In the genomic region with DNA sequence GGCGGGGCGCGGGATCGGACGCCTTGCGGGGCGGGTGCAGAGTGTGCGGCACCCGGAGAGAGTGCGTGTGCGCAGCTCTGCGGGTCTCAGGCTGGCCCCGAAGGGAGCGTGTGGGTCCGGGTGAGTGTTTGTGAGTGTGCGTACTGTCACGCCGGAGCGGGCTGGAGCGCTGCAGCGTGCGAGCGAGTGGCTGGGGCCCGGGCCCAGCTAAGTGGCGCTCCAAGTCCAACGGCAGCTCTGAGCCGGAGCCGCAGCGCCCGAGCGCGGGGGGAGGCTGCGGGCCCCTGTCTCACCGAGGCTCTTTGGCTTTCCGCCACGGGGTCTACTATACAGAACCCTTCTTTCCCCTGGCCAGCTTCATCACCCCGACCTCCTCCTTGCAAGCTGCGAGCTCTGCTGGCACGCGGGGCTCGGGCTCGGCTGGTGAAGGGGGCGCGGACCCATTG, we compare ENCODE assay signal across 9 mouse cellular contexts. TPM values are rescaled to one million over a fixed set of nuclear protein-coding genes. Genes with fewer than 3 reads are reported as not detected.
DNase-seq lines count a peak whose midpoint lies in the region; ATAC-seq and TF ChIP-seq lines count a peak whose summit lies in the region.
"Had no signal": no experiment of that assay in that cellular context is flagged by ENCODE, and none has a peak within 500 bp of the region (broad histone marks: within the 10 kb centered on the region; RNA-seq: fewer than 3 reads in every experiment).

No protein-coding gene starts in this region.

- H3K4me1 ChIP-seq in heart, embryonic 12.5 days (replicated peaks), result peaks cover 13% of the 10 kb centered on the region
- peaks cover 18% of the 10 kb centered on the region for H3K4me1 ChIP-seq in E14TG2a.4 (replicated peaks; ENCODE audit: low read depth, low read length)
- peaks cover 54% of the 10 kb centered on the region for H3K4me1 ChIP-seq in cerebellum, adult 2 months (ENCODE audit: control insufficient read depth, insufficient read depth, low read length)
- peaks cover 14% of the 10 kb centered on the region for H3K4me1 ChIP-seq in heart, embryonic 16.5 days (ENCODE audit: control insufficient read depth, insufficient read depth, low read length)
- H3K4me1 ChIP-seq in limb, embryonic 14.5 days (ENCODE audit: control insufficient read depth, insufficient read depth, low read length), result peaks cover 12% of the 10 kb centered on the region
- H3K4me1 ChIP-seq in neural tube, embryonic 15.5 days, result peaks cover 43% of the 10 kb centered on the region

- H3K4me3 ChIP-seq in heart, embryonic 12.5 days, result peak overlapping the region; percentile 58
- peak overlapping the region; percentile 91 for H3K4me3 ChIP-seq in E14TG2a.4 (replicated peaks; ENCODE audit: low read length)
- peak overlapping the region; percentile 67 for H3K4me3 ChIP-seq in cerebellum, adult 2 months (replicated peaks; ENCODE audit: insufficient read depth, low read depth, low read length)
- H3K4me3 ChIP-seq in heart, embryonic 16.5 days (ENCODE audit: low read length), result peak overlapping the region; percentile 79
- H3K4me3 ChIP-seq in limb, embryonic 14.5 days (replicated peaks; ENCODE audit: low read length), result peak overlapping the region; percentile 63
- H3K4me3 ChIP-seq in neural tube, embryonic 15.5 days (replicated peaks), result peak overlapping the region; percentile 55

- intact Hi-C loops in heart, postnatal 25 days (cut with DNase I), result no loop called here

- ATAC-seq in heart, embryonic 12.5 days (ENCODE audit: insufficient number of reproducible peaks, low FRiP score), result peak; percentile 56
- peak; percentile 46 for ATAC-seq in heart, embryonic 16.5 days (replicated peaks; ENCODE audit: extremely low read depth, insufficient read depth, low FRiP score)
- ATAC-seq in limb, embryonic 14.5 days (ENCODE audit: low FRiP score, low read depth), result peak; percentile 56
- ATAC-seq in neural tube, embryonic 15.5 days (ENCODE audit: low FRiP score), result peak; percentile 78

- no peak for DNase-seq in heart, postnatal 25 days (ENCODE audit: low spot score)
- peak in 1 of 2 experiments; percentile 72 for DNase-seq in cerebellum, adult 2 months
- DNase-seq in limb, embryonic 14.5 days (ENCODE audit: low spot score), result no peak
- DNase-seq in urinary bladder, adult 18-20 months (ENCODE audit: low spot score in 2 of 2), result no peak

- TF ChIP-seq POLR2A in cerebellum, adult 2 months (IDR thresholded peaks at IDR 0.05; ENCODE audit: borderline replicate concordance, insufficient read depth, low read length), result no peak
- TF ChIP-seq POLR2A in limb, embryonic 14.5 days (IDR thresholded peaks at IDR 0.05; ENCODE audit: borderline replicate concordance, extremely low read depth, insufficient read depth, insufficient read length), result no peak

- H3K36me3 ChIP-seq in heart, embryonic 12.5 days, result no peaks in the 10 kb centered on the region
- H3K36me3 ChIP-seq in E14TG2a.4 (ENCODE audit: insufficient read depth, low read length), result no peaks in the 10 kb centered on the region
- no peaks in the 10 kb centered on the region for H3K36me3 ChIP-seq in heart, embryonic 16.5 days (ENCODE audit: control insufficient read depth, insufficient read depth)
- no peaks in the 10 kb centered on the region for H3K36me3 ChIP-seq in limb, embryonic 14.5 days (ENCODE audit: control insufficient read depth, insufficient read depth, low read length)
- no peaks in the 10 kb centered on the region for H3K36me3 ChIP-seq in neural tube, embryonic 15.5 days
- H3K36me3 ChIP-seq: G1E had no signal

- under 1% methylated on average over 44 of the region's 44 CpGs for WGBS in heart, embryonic 12.5 days
- WGBS in cerebellum, adult 2 months, result under 1% methylated on average over 44 of the region's 44 CpGs
- under 1% methylated on average over 44 of the region's 44 CpGs for WGBS in heart, embryonic 16.5 days
- under 1% methylated on average over 24 of the region's 44 CpGs for WGBS in limb, embryonic 14.5 days
- under 1% methylated on average over 44 of the region's 44 CpGs for WGBS in neural tube, embryonic 15.5 days

- H3K27ac ChIP-seq in heart, embryonic 12.5 days (ENCODE audit: poor library complexity, severe bottlenecking), result no peak overlapping the region
- peak overlapping the region; percentile 97 for H3K27ac ChIP-seq in cerebellum, adult 2 months (ENCODE audit: insufficient read depth, low read length)
- H3K27ac ChIP-seq in heart, embryonic 16.5 days (ENCODE audit: low read length), result no peak overlapping the region
- H3K27ac ChIP-seq in limb, embryonic 14.5 days (replicated peaks; ENCODE audit: low read depth, low read length), result no peak overlapping the region
- peak overlapping the region; percentile 85 for H3K27ac ChIP-seq in neural tube, embryonic 15.5 days (replicated peaks)

- no peak for TF ChIP-seq CTCF in E14TG2a.4 (conservative IDR thresholded peaks at IDR 0.05; ENCODE audit: low read length)
- TF ChIP-seq CTCF in cerebellum, adult 2 months (IDR thresholded peaks at IDR 0.05; ENCODE audit: borderline replicate concordance, insufficient read depth, low read depth, low read length), result no peak

- H3K4me2 ChIP-seq in heart, embryonic 12.5 days, result peak overlapping the region; percentile 93
- H3K4me2 ChIP-seq in heart, embryonic 16.5 days (ENCODE audit: low read depth, low read length), result peak overlapping the region; percentile 99
- H3K4me2 ChIP-seq in limb, embryonic 14.5 days (replicated peaks; ENCODE audit: low read depth, low read length, severe bottlenecking), result peak overlapping the region; percentile 97
- H3K4me2 ChIP-seq in neural tube, embryonic 15.5 days, result peak overlapping the region; percentile 85

- H3K27me3 ChIP-seq in heart, embryonic 12.5 days (replicated peaks), result peaks cover 73% of the 10 kb centered on the region
- H3K27me3 ChIP-seq in E14TG2a.4 (ENCODE audit: insufficient read depth, low read length), result peaks cover 82% of the 10 kb centered on the region
- H3K27me3 ChIP-seq in cerebellum, adult 2 months (ENCODE audit: control insufficient read depth, insufficient read depth, low read length), result no peaks in the 10 kb centered on the region
- peaks cover 37% of the 10 kb centered on the region for H3K27me3 ChIP-seq in heart, embryonic 16.5 days (ENCODE audit: control insufficient read depth, insufficient read depth, low read length)
- H3K27me3 ChIP-seq in limb, embryonic 14.5 days (ENCODE audit: control insufficient read depth, insufficient read depth, low read length), result peaks cover 36% of the 10 kb centered on the region
- peaks cover 17% of the 10 kb centered on the region; the same call in 1 of the 2 replicates for H3K27me3 ChIP-seq in neural tube, embryonic 15.5 days (replicated peaks)

- peak overlapping the region; percentile 70 for H3K9ac ChIP-seq in heart, embryonic 12.5 days
- H3K9ac ChIP-seq in heart, embryonic 16.5 days (ENCODE audit: low read length), result peak overlapping the region; percentile 80
- peak overlapping the region; percentile 66 for H3K9ac ChIP-seq in limb, embryonic 14.5 days (ENCODE audit: low read depth, low read length, severe bottlenecking)
- H3K9ac ChIP-seq in neural tube, embryonic 15.5 days (replicated peaks), result peak overlapping the region; percentile 60

- H3K9me3 ChIP-seq in heart, embryonic 12.5 days (replicated peaks), result no peaks in the 10 kb centered on the region
- H3K9me3 ChIP-seq in E14TG2a.4 (ENCODE audit: low read length), result peaks cover 12% of the 10 kb centered on the region
- H3K9me3 ChIP-seq in heart, embryonic 16.5 days (replicated peaks; ENCODE audit: control insufficient read depth, low read length), result no peaks in the 10 kb centered on the region
- H3K9me3 ChIP-seq in limb, embryonic 14.5 days (ENCODE audit: control insufficient read depth, low read length), result no peaks in the 10 kb centered on the region
- H3K9me3 ChIP-seq in neural tube, embryonic 15.5 days (replicated peaks), result no peaks in the 10 kb centered on the region

RNA-seq across cellular contexts. Expression of a gene that starts 0.5 kb away (rescaled TPM):
- polyA plus RNA-seq in heart, embryonic 12.5 days (2016; fragmentation: Nextera tagmentation; extraction: Ambion mirVana), result 0.14 and 0.18 TPM in 2 replicates
- 10 to 100 TPM; 18.8 to 28.5 TPM for total RNA-seq in heart, postnatal 25 days (2021)
- polyA plus RNA-seq in cerebellum, adult 2 months (2012; rRNA removed), result 177 and 189 TPM in 2 replicates
- 0.60 and 1.4 TPM in 2 replicates for polyA plus RNA-seq in heart, embryonic 16.5 days (2015; fragmentation: Nextera tagmentation; extraction: Ambion mirVana)
- 7.4 and 9.4 TPM in 2 replicates for polyA plus RNA-seq in limb, embryonic 14.5 days (2012; rRNA removed)
- 0.57 and 1.1 TPM in 2 replicates for polyA plus RNA-seq in limb, embryonic 14.5 days (2014; fragmentation: Nextera tagmentation; extraction: Ambion mirVana)
- polyA plus RNA-seq in neural tube, embryonic 15.5 days (2015; fragmentation: Nextera tagmentation; extraction: Ambion mirVana), result 2.0 and 2.9 TPM in 2 replicates
- total RNA-seq: G1E had no signal

RNA-seq across cellular contexts. Expression of a gene that starts 29.6 kb away (rescaled TPM):
- 103 and 104 TPM in 2 replicates for polyA plus RNA-seq in heart, embryonic 12.5 days (2016; fragmentation: Nextera tagmentation; extraction: Ambion mirVana)
- total RNA-seq in heart, postnatal 25 days (2021), result 10 to 100 TPM; 70.8 to 80.1 TPM
- 133 and 140 TPM in 2 replicates for polyA plus RNA-seq in cerebellum, adult 2 months (2012; rRNA removed)
- polyA plus RNA-seq in heart, embryonic 16.5 days (2015; fragmentation: Nextera tagmentation; extraction: Ambion mirVana), result 110 and 113 TPM in 2 replicates
- 76.7 and 112 TPM in 2 replicates for polyA plus RNA-seq in limb, embryonic 14.5 days (2012; rRNA removed)
- 99.0 and 114 TPM in 2 replicates for polyA plus RNA-seq in limb, embryonic 14.5 days (2014; fragmentation: Nextera tagmentation; extraction: Ambion mirVana)
- 158 and 175 TPM in 2 replicates for polyA plus RNA-seq in neural tube, embryonic 15.5 days (2015; fragmentation: Nextera tagmentation; extraction: Ambion mirVana)

Comparison
In these comparisons a context has a peak if more than half of its experiments do, and no peak if none do; other contexts are left out.
1. H3K27ac ChIP-seq: peak in cerebellum, adult 2 months (single experiment) and neural tube, embryonic 15.5 days (single experiment); none in heart, embryonic 12.5 days (single experiment), heart, embryonic 16.5 days (single experiment) and limb, embryonic 14.5 days (single experiment).
2. RNA of a gene that starts 0.5 kb away (polyA plus RNA-seq): 177 to 189 TPM in cerebellum, adult 2 months; 0.57 to 9.4 TPM in limb, embryonic 14.5 days, 2.0 to 2.9 TPM in neural tube, embryonic 15.5 days, 0.60 to 1.4 TPM in heart, embryonic 16.5 days and 0.14 to 0.18 TPM in heart, embryonic 12.5 days; every median in the first group is over 10 times any median in the second.
3. Peak in every context shown above with its lines, with median percentiles within 50 percentile points of each other: ATAC-seq, H3K4me2 ChIP-seq, H3K4me3 ChIP-seq and H3K9ac ChIP-seq.